Mouse (Mus musculus) spleen, adult 12 weeks (tissue): ENCODE measurements around the gene Gm44502.
A peak's percentile ranks its signal among the peaks of the same experiment; 100 is the strongest.

Experiments used
- DNase-seq: peaks from one replicate; pipeline ENCODE4 v3.0.0; 2022; ENCODE audit warnings: low spot score

Gene Gm44502

DNA sequence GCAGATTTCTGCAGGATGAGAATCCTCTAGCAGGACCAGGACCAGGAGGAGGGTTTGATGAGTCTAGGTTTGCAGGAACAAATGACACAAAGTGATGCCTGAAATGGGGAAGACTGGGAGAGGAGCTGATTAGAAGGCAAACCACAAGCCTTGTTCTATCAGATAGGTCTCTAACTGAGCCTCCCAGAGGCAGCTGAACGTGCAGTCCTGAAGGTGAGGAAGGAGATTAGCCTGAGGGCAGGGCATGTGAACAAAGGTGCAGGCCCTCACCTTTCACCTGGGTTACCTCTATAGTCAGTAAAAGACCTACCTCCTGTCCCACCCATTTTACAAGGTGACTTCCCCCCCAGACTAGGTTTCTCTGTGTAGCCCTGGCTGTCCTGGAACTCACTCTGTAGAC lies 29.8 kb downstream of the Gm44502 start:
- DNase-seq: no peak

DNA sequence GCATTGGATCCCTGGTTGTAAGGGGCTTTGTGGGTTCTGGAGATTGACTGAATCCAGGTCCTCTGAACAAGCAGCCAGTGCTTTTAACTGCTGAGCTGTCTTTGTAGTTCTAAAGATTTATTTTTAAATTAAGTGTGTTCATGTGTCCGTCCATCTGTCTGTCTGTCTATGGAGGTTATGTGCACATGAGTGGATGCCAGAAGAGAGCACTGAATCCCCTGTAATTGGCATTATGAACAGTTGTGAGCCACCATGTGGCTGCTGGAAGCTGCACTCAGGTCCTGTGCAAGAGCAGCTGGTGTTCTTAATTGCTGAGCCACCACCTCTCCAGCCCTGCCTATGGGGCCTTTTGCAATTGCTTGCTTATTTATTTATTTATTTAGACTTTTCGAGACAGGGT lies 31.4 kb downstream of the Gm44502 start:
- DNase-seq: no peak

DNA sequence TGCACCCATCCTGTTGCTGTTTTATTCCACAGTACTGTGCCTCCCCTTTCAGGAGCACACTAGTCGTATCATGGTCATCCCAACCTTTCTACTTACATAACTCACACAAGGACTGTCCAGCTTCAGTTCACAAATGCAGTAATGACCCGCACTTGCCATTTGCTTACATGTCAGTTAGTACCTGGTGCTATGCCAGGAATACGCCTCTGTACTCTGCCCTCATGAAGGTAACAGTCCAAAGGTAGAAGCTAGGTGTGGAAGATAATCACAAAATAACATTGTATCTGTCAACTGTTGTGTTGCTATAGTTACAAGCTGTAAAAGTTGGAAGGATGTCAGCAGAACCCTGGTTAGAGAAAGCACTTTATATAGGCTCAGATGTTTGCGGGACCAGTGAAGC lies 32.6 kb downstream of the Gm44502 start:
- no peak for DNase-seq

DNA sequence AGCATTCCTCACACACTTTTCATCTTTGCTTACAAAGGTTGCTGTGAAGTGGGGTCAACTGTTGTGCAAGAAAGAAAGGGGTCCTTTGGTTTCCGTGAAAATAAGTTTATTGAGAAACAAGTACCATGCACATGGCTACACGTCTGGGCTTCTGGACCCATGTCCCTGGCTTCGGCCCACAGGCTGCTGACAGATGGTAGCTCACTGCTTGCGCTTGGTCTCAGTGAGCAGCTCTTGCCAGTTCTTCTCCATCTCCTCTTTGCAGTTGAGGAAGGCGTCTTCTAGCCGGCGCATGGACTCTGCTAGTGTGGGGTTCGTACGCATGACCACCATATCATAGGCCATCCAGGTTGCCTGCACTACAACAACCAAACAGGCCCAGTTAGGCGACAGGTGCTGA lies 39.4 kb downstream of the Gm44502 start:
- no peak for DNase-seq

DNA sequence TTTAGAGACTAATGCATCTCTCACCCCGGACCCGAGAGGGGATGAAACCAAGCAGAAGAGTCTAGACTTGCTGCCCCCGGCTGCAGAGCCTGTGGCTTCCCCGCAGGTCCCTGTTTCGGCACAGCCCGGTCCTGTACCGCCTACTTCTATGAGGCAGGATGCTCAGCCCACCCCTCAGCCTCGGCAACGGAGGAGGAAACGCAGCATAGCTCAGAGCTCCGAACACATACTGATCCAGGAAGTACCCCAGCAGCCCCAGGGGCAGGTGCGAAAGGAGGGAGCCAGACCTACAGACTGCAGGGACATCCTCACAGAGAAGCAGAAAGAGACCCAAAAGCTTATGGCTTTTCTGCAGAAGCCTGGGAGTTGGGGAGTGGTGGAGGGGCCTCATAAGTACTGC lies 42.4 kb downstream of the Gm44502 start:
- no peak for DNase-seq

DNA sequence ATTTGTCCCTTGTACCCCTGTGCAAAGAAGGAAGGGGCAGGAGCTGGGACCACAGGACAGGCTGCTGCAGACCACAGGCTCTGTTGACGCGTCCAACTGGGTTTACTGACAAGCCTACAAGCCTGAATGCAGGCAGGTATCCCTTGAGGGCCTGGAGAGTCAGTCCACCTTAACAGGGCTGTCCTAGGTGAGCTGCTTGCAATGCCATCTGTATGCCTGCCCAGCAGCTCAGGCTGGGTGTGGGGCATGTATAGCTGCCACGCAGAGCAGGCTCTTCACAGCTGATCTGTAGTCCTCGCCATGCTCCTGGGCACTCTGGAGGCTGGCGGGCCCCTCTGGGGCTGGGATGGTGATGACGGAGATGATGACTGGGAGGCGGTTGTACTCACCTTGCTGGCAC lies 44.9 kb downstream of the Gm44502 start, which contains the start of gene Klhdc7b:
Klhdc7b (plus strand) TSS at position 301 of the 400 bp plus-strand sequence.
- DNase-seq: no peak

DNA sequence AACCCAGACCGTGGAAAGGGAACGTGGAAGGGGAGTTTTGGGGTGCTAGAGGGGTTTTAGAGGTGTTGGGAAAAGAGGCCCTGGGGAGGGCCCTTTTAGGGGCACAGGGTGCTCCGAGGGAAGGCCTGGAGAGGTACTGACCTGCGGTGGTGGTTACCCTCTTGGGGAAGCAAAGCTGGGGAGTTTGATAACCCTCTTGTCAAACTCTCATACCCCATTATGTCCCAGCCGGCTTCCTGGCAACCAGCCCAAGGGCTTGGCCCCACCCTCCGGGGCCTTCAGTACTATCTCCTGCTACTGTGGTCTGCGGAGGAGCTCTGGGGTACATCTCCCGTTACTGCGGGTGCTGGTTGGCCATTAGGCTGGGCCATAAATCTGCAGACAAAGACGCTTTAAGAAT lies 50.1 kb downstream of the Gm44502 start:
- DNase-seq: peak; percentile 45

DNA sequence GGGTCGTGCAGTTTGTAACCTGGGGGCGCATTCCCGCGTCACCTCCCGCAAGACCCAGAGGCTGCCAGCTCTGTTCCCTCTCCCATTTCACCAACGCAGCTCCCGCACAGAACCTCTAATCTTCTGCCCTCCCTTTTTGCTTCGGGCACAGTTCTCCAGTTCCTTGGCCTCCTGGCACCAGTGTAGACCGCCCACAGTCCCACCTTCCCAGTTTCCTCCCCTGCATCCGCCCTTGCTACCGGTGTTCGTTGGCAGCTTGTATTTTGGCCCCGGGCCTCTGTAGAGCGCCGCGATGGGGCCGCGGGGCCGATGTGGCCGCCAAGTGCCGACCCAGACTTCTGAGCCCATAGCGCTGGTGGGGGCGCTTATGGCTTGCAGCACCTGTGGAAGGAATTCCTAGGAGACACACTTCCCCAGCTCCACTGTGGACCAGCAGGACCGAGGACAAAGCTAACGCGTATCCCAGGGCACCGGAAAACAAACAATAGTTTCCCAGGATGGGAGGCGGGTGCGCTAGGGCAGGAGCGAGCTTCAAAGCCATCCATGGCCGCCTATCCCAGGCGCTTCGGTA lies 50.6 kb downstream of the Gm44502 start, which contains the start of gene Odf3b:
Odf3b (minus strand) TSS at position 452 of the 571 bp plus-strand sequence.
- no peak for DNase-seq

DNA sequence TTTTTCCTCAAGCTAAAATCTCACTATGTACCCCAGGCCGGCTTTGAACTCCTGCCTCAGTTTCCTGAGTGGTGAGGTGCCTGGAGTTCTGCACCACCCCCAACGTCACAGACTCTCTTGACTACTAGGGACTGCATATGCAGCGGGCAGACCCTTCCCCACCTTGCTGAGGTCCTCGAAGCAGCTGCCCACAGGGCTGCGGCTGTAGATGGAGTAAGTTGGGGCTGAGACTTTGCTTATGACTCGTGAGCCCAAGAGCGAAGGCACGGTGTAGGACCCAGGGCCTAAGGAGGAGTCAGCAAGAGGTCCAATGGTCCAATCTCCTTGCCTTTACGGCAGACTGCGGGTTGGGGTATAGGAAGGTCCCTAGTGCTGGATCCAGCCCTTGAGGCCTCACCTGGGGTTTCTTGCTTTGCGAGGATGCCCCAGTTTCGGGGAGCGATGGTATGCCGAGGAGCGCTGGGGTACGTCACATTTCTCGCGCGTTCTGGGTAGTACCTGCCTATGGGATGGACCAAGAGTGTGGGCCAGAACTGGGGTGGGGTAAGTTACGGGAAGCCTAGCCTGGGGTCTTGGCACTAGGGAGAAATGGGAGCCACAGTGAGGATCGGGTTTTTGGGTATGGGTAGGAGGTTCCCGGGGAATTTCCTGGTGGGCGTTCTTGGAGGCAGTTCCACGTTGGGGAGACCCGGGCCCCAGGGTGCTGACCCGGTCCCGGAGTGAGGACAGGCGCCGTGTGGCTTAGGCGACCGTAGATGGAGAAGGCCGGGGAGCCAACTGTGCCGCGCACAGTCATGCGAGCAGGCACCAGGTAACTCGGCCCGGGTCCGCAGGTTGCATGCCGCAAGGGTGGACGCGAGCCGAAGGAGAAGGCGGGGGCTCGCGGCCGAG lies 51.3 kb downstream of the Gm44502 start:
- DNase-seq: no peak

DNA sequence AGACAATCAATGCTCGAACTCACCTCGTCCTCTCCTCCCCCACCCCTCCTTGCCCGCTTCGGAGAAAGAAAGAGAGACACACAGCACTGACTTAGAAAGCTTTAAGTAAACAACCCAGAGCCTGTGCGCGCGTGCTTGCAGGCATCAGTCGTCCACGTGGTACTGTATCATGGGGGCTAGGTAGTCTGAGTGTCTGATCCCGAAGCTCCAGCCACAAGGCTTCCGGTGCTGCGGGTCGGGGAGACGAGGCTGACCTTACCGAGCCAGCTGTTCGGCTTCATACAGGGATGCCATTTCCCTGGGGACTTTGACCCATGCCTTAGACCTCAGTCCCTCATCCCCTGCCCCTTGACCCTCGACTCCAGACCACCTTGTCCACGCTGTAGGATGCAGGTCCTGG lies 52.1 kb downstream of the Gm44502 start:
- DNase-seq: no peak

DNA sequence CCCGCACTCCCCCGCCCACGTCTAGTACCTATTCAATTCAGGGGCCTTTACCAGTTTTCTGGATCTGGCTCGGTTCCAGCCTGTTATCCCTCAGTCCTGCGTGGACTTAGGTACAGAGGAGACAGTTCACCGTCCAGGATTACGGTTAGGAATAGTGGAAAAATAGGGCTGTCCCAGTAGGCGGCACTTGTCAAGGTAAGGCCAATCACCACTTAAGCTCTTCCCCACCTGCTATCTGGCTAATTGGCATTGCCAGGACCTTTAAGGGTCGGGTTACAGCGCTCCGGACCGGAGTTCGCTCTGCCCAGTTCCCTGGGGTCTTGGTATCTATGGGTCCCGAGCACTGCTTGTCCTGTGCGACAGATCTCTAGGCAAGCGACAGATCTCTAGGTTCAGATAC lies 52.5 kb downstream of the Gm44502 start, which contains the start of gene Tymp:
Tymp (minus strand) TSS at position 83 of the 400 bp plus-strand sequence.
- no peak for DNase-seq

DNA sequence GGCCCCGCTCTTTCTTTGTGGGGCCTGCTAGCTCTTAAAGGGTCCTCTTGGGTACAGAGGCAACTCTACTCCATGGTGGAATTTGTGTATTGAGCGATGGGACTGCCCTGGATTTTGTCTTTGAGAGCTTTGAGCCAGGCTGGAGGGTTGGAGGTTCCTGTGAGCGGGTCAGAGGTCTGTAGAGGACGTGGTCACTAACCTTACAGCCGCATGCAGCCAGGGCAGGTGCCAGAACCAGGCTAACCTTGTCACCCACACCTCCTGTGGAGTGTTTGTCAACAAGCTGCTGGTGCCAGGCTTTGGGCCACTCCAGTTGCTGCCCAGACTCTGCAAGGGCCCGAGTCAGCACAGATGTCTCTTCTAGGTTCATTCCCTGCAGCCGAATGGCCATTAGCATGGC lies 53.5 kb downstream of the Gm44502 start:
- no peak for DNase-seq

DNA sequence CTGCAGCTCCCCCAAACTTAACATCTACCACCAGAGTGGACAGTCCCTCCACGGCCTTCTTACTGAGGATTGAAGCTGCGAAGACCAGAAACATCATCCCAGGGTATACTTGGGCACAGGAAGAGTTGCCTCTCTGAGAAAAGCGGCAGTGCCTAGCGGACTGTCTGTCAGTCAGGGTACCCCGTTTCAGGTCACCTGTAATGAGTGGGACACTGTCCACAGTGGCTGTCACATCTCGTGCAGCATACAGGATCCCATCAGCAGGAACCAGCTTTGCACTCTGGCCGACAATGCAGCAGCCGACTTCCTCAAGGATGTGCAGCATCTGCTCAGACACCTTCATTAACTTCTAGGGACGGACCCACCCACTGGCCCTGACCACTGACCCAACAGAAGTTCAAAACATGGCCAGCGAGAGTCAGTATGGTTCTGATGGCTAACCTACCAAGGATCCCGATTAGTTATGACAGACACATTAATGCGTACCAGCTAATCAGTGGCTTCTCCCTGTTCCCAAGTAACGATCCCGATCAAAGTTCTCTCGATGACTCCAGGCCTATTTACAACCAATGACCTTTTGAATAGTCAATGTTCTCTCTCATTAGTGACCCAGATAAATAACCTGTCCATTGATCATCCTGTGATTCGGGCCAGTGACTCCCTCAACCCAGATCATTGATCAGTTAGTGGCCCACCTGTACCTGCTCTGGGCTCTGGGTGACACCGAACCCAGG lies 54.5 kb downstream of the Gm44502 start:
- no peak for DNase-seq

DNA sequence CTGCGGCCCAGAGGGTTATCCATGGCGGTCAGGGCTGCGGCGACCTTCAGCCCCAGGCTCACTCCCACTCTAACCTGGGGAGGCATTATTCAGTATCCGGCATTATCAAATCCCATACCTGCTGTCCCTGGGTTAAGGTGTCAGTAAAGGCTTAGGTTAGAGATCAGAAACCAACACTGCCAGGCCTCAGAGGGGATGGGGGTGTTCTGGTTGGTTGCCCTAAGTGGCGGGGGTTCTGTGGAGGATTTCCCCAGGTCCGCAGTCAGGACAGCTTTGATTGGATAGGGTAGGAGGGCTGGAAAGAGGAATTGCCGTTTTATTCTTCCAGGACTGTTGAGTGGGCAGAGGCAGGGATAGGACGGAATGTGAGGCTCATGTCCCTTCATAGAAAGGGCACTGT lies 55.2 kb downstream of the Gm44502 start:
- DNase-seq: no peak

DNA sequence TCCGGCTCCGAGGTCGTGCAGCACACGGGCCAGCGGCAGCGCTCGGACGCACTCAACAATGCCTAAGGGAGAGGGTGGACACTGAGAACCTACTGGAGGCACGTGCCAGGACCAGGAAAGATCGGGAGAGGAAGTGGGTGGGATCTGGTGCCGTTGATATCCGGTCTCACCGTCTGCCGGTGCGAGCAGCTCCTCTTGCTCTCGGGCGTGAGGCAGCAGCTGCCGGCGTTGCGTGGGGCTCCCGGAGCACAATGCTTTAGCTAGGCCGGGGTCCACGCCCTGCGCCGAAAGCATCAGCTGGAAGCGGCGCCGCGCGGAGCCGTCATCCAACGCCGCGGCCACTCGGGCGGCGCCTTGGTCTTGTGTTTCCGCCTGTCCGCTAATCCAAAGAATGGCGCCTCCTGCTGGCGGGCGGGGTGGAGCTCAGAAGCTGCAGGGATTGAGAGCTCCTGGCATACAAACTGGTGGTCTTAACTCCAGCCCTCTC lies 55.7 kb downstream of the Gm44502 start, which contains the start of gene Sco2:
Sco2 (minus strand) TSS at position 85 of the 487 bp plus-strand sequence.
- DNase-seq: peak; percentile 83

DNA sequence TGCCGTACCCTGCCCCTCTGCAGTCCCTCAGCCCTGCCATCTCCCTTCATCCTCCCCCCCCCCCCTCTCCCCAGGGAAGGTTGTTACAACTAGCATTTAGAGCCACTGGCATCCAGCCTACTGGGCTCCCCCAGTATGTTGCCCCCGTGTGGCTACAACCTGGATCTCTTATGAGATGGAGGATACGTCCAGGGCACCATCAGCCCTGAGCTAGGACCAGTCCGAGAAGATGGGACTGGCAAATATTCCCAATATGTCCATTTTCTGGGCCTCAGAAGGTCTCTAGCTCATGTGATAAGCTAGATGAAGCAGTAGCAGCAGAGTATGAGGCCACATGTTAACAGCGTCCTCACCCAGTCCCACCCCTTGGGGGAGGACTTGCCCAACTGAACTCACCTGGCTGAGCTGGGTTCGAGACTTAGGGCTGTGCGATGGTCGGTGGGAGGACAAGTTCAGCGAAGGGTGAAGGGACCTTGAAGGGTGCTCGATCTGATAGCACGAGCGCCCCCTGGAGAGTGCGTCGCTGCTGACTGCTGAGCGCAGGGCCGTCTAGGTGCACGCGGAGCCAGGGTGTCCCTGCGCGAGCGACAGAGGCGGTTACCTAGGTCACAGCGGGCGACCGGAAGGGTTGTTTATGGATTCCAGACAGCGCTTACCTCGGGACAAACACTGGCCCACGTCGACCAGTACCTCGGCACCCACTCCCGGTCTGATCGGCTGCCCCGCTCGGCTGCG lies 56.3 kb downstream of the Gm44502 start:
- DNase-seq: peak; percentile 80

DNA sequence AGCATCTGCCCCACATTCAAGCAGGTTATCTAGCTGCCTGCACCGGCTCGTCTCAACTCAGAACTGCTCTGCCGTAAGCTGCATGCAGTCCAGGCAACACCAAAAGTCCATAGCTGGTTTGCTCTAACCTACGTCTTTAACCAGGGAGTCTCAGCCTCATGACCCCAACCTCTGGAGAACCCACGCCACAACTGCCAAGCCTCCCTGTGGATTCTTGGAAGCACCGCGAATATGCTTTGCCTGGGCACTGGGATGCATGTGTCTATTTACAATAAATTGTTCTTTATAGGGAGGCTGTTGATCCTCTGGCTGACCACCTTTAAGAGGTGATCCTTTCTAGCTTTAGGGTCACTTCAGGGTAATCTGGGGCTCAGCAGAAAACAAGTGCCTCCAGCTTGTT lies 57.0 kb downstream of the Gm44502 start:
- no peak for DNase-seq

DNA sequence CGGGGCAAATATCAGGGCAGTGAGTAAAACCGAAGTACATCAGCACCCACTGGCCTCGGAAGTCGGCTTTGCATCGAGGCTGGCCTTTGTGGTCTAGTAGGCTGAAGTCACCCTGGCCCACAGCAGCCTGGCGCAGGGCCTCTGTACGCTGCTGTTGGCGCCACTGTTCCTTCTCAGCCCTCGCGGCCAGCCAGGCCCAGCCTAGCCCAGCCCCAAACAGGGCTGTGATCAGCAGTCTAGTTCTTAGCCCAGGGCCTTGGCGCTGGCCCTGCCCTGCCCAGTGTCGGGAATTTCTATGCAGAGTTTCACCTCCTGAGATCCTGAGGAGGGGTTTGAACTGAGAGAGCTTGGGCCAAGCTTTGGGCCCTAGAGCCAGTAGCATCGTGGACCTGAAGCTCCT lies 57.4 kb downstream of the Gm44502 start:
- DNase-seq: no peak
